Mouse (Mus musculus) C2C12 (cell line): ENCODE data around the gene Tm2d1.

Experiments
- CEBPB ChIP-seq: IDR thresholded peaks from one replicate; pipeline ENCODE4 v1.6.1; 2011; ENCODE audit warnings: low read depth, mild to moderate bottlenecking, control low read depth, moderate library complexity
- CTCF ChIP-seq: IDR thresholded peaks from one replicate; pipeline ENCODE4 v1.5.1; 2011; ENCODE audit not compliant: control insufficient read depth, insufficient read depth, insufficient read length
- FOSL1 ChIP-seq: IDR thresholded peaks from one replicate; pipeline ENCODE4 v1.8.0; 2011; ENCODE audit warnings: mild to moderate bottlenecking, low read length; ENCODE audit not compliant: poor library complexity, insufficient read depth, severe bottlenecking
- MAX ChIP-seq: IDR thresholded peaks from one replicate; pipeline ENCODE4 v1.6.1; 2011; ENCODE audit warnings: mild to moderate bottlenecking, control low read depth
- MYOD1 ChIP-seq: IDR thresholded peaks from one replicate; pipeline ENCODE4 v1.6.1; 2011; ENCODE audit warnings: low read depth; ENCODE audit not compliant: control insufficient read depth, insufficient read length
- MYOG ChIP-seq: IDR thresholded peaks from one replicate; pipeline ENCODE4 v1.6.1; 2011; ENCODE audit not compliant: control insufficient read depth, insufficient read length; ENCODE audit errors: extremely low read depth
- USF1 ChIP-seq: IDR thresholded peaks from one replicate; pipeline ENCODE4 v1.6.1; 2011; ENCODE audit warnings: low read depth, mild to moderate bottlenecking, control low read depth, moderate library complexity

DNA sequence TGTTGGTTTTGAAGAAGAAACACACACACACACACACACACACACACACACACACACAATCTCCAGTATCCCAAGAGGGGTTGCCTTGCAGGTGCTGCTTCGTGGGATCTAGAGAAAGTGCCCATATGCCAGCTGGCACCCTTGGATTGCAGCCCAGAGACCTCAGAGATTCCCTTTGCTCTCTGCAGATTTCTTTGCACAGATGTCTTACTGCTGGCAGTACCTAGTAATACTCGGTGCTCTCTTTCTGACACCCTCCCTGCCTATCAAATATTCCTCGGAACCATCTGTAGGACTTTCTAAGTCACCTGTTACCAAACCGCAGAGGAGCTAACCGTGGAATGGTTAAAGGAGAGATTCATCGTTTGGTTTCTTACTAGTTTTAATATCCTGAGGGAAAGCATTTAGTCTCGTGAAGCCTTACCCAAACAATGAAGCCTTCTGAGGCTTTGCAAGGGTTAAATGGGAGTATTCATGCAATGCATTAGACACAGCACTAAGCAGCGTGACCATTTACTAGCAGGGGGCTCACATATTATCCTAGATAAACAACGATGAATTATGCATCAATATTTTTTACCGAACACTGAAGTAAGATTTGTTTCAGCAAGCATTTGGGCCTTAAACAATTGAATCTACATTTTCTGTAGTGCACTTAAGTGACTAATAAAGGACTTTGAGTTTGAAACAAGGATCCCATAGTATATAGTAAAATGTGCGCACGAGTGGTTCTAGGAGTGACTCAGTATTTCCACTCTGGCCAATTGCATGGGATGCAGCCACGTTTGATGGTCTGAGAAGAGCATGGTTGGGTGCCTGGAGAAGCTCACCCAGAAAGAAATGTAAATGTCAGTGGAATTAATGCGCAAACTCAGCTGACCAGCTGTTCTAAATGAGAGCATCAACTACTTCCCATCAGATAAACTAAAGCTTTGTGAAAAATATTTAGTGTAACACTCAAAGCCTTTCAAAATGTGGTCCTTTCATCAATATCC, 44.2 kb downstream of the Tm2d1 start:
- TF ChIP-seq CTCF (no peak), USF1 (no peak), MYOD1 (no peak), CEBPB (no peak), FOSL1 (no peak), MAX (no peak), MYOG (no peak)
